Mouse (Mus musculus) cerebellum, adult 8-10 months (tissue): Measurements from ENCODE around the gene Zfp462.
"Not testable (repeated sequence)": the region's sequence is repeated elsewhere in the genome, so short reads cannot be mapped to it uniquely, and the experiment has no call there.

ENCODE experiments used
- DNase-seq: peaks from one replicate; pipeline ENCODE4 v3.0.0; 2022

Zfp462 gene

DNA sequence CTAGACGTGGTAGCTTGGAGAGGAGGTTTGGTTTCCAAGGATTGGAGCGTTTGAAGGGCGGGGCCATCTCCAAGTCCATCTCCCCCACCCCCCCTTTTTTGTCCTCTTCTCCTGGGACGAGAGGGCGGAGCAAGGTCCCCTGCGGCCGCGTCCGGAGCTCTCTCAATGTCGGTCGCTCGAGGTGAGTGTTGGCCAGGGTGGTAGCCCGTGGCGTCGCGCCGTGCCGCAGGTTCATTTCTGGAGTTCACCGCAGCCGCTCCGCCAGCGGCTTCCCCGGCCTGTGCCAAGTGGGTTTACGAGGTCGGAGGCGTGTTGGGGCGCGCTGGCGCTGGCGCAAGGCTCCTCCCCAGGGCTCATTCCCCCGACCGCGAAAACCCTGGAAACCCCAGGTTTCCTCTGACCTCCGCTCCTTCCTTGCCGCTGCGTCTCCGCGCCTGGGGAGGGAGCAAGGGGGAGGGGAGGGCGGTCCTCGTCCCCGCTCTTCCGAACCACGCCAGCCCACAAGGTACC lies at the start of gene Zfp462:
TSS of gene Zfp462 (plus strand) at position 128 of the 510 bp plus-strand sequence.
- DNase-seq, result peak; percentile 11

DNA sequence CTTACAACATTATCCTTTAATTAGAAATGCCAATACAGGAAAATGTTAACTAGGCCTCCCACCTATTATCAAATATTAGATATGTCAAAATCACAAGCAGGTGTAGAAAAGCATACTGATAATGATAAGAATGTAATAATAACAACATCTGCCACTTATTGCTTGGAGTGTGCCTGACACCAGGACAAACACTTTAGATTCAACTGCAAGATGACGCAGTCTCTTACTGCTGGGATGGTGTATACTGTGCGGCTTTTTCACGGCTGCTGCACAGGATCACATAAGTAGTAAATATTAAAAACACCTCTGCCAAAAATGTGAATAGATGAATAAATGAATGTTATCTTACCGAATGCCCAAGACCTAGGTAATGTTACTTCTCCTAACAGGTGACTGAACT lies 48.8 kb upstream of the Zfp462 start:
- DNase-seq, result no peak

DNA sequence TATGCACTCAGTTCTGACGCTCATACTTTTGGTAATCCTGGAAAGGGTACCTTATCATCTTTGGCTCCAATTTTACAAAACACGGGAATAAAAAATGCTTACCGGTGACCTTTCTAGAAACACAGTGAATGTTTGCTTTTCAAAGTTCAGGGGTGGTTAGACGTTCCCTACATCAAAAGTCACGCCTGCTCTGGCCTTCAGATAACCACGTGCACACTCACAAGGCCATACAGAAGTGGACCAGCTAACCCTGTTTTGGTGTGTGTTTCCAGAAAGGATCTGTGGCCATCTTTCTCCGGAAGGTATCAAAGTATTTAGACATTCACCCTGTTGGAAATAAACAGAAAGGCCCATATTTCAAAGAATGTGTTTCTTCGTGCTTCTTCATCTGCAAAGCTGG lies 40.2 kb upstream of the Zfp462 start:
- no peak for DNase-seq

DNA sequence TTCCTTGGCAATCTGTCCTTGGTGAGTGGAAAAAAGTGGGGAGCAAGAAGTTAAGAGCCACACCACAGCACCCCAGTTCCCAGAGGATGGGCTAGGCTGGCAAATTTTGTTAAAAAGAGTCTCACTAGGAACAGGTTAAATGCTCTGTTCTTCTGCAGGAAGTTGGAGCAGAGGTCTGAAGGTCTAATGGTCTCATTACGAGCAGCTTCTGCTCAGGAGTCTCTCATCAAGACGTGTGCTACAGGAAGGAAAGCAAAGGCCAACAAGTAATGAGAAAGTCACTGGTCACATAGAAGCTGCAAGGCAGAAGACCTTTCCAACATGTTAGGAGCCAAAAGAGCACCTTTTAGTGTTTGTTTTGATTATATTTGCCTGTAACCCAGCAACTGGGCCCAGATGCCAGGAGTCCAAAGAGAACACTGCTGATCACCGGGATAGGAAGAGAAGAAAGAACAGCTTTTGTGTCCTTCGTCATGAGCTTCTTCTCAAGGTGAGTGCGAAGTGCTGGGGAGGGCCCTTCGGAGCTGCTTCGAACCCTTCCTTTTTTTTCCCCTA lies 39.4 kb upstream of the Zfp462 start:
- no peak for DNase-seq

DNA sequence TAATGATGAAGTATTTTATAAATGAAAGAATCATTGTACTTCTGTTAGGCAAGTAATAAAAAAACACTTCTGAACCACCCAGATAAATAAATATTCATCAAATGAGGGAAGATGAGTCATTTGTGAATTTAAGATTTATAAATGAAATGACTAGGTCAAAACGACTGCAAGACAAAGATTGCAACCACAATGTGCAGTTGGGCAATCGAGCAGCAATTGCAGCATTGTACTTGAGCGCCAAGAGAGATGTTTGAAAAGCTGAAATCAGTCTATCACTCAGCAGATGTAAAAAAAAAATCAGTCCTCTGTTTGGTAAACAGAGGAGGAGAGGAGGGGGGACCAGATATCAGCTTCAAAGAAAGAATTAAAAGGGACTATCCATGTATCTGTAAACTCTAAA lies 34.5 kb upstream of the Zfp462 start:
- no peak for DNase-seq

DNA sequence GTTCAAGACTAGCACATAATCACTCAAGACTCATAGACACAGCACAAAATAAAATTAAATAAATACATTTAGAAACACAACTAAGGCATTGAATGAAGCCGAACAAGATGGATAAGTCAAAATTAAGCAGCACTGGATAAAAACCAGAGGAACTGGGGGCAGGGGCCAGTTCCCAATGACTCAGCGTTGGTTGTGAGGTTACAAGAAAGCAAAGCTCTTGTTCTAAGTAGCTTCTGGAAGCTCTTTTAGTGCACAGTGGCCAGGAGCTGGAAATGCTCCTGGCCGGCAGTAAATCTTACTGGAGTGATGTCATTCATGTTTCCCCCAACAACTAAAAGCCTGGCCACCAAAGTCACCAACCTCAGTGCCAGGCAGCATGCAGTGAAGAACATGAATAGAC lies 26.6 kb upstream of the Zfp462 start:
- DNase-seq, result no peak

DNA sequence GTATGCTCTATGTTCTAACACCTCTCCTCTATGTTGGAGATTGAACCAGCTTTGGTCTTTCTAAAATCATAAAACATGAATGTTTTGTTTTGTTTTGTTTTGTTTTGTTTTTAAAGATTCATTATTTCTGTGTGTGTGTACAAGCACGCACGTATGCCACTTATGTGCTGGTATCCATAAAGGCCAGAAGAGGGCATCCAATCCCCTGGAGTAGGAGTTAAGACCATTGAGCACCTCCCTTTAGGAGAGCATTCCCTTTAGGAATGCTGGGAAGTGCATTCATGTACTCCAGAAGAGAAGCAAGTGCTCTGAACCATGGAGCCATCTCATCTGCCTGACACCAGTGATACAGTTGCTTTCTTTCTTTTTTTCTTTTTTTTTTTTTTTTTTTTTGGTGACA lies 21.5 kb upstream of the Zfp462 start:
- no peak for DNase-seq

DNA sequence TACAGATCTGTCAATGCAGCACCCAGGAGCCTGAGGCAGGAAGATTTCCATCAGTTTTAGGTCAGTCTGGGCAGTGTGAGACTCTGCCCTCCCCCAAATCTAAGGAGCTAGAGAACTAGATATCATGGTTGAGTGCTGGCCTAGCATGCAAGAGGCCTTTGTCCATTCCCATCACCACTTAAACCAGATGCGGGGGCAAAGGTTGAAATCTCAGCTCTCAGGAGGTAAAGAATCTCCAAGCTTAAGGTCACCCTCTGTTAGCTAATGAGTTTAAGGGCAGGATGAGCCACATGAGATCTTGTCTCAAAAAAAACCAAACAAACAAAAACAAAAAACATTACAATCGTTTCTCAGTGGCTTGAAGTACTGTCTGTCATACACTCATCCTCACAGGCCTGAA lies 20.5 kb upstream of the Zfp462 start:
- no peak for DNase-seq

DNA sequence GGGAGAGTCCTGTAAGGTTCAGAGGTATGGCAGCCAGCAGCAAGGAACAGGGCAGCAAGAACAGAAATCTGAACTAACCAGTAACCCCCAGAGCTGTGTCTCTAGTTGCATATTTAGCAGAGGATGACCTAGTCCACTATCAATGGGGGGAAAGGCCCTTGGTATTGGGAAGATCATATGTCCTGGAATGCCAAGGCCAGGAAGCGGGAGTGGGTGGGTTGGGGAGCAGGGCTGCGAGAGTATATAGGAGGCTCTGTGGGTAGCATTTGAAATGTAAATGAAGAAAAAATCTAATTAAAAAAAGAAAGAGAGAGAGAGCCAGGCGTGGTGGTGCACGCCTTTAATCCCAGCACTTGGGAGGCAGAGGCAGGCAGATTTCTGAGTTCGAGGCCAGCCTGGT lies 18.4 kb upstream of the Zfp462 start:
- DNase-seq, result not testable (repeated sequence)

DNA sequence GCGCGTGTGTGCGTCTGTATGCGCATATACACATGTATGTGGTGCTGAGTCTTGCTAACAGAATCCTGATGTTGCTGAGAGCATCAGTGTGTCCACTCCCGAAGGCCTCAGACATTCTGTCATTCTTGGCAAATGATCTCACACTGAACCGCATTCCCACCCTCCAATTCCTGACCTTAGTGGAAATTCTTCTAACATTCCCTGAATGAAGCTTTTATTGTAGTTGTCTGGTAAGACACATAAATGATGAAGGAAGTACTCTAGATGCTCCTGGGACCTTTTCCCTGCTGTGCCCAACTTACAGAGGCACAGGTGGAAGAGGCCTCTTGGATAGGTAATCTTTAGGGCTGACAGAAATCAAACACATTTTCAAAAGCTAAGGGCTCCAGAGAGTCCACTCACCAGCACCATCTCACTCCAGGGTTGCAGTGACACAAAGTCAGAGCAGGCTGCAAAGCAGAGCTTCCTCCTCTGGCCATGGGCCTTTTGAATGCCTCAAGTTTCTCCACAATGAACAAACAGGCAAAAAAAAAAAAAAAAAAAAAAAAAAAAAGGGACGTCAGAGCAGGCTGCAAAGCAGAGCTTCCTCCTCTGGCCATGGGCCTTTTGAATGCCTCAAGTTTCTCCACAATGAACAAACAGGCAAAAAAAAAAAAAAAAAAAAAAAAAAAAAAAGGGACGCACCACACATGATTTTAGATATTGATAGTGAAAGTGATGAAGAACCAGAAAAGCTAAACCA lies 17.4 kb upstream of the Zfp462 start:
- DNase-seq, result not testable (repeated sequence)

DNA sequence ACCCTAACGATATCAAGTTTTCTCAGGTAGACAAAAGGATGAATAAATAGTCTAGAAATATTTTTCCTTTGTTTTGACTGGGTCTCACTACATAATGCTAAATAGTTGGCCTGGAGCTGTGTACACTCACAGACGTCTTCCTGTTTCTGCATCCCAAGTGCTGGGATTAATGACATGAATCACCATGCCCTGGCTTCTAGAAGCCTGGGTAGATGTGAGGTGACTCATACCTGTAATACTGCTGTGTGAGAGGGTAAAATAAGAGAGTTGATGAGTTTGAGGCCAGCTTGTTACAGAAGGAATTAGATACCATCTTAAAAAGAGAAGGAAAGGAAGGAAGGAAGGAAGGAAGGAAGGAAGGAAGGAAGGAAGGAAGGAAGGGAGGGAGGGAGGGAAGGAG lies 15.2 kb upstream of the Zfp462 start:
- DNase-seq, result no peak

DNA sequence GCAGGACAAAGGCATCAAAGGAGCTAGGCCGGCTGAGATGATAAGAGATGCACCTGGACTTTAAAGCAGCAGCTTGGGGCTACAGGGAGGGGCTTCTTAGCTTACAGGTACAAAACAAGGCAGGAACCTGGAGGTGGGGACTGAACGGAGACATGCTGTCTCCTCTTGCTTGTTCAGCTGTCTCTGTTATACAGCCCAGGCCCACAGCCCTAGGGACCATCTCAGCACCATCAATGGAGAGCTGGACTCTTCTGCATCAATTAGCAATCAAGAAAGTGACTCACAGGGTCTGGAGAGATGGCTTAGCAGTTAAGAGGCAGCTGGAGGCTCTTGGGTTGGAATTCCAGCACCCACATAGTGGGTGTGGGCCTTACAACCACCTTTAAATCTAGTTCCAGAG lies 12.2 kb upstream of the Zfp462 start:
- no peak for DNase-seq

DNA sequence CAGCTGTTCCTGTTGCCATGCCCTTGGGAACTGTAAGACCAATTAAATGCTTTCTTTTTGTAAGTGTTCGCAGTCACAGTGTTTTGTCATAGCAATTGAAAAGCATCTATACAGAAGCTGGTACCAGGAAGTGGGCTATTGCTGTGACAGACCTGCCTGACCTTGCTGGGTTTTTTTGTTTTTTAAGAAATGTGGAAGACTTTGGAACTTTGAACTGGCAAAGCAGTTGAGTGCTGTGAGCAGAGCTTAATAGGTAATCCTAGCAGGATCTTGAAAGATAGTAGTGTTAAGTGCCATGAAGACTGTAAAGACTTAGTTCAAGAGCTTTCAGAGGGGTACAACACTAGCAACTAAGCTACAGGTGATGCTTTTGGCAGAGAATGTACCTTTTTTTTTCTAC lies 7.7 kb upstream of the Zfp462 start:
- DNase-seq, result no peak

DNA sequence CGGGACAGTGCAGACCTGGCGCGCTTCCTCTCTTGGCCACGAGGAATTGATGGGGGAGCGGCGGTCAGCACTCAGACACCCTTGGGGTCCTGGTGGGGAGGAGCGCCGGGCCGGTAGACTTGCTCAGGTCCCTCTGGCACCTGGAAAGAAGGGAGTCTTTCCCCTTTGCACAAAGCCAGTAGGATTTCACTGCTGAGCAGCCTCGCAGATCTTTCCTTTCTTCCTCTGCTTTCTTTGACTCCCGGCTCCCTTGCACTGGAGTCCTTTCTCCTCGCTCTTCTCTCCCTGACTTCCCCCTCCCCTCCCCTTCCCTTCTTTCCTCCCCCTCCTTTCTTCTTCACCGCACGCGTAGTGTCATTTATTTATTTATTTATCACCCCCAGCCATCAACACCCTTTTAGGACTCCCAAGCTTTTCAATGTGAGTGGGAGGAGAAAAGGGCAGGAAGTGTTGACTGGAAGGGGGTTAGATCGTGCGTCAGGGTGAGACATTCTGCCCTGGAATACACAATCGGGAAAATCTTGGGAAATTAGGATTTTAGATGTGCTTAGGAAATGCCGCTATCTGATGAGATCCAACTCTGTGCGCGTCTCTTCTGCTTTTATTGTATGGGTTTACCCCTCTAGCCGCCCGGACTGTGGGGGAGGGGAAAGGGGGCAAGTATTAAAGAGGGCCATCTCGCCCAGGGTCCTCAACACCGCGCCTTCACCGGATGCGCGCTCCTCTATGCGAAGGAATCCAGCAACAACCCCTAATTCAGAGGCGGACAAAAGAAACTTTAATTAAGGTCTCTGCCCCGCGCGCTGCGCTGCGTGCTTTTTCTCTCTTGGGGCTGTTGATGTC lies 976 bp downstream of the Zfp462 start:
- DNase-seq, result no peak

DNA sequence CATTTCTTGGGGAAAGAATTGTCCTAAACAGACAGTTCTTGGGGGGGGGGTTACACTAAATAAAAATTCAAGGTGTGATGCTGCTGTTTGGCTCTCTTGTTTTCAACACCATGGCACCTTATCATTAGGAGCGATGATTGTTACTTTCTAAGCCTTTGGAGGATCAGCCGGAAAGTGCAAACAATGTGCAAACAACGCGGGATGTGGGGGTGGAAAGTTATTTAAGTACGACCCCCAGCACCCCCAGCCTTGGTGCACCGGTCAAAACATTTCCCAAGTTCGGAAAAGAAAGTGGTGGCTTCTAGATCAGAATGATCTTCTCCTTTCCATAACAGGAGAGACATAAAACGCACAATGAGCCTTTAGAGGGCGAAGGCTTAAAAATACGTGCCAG lies 1.8 kb downstream of the Zfp462 start:
- no peak for DNase-seq

DNA sequence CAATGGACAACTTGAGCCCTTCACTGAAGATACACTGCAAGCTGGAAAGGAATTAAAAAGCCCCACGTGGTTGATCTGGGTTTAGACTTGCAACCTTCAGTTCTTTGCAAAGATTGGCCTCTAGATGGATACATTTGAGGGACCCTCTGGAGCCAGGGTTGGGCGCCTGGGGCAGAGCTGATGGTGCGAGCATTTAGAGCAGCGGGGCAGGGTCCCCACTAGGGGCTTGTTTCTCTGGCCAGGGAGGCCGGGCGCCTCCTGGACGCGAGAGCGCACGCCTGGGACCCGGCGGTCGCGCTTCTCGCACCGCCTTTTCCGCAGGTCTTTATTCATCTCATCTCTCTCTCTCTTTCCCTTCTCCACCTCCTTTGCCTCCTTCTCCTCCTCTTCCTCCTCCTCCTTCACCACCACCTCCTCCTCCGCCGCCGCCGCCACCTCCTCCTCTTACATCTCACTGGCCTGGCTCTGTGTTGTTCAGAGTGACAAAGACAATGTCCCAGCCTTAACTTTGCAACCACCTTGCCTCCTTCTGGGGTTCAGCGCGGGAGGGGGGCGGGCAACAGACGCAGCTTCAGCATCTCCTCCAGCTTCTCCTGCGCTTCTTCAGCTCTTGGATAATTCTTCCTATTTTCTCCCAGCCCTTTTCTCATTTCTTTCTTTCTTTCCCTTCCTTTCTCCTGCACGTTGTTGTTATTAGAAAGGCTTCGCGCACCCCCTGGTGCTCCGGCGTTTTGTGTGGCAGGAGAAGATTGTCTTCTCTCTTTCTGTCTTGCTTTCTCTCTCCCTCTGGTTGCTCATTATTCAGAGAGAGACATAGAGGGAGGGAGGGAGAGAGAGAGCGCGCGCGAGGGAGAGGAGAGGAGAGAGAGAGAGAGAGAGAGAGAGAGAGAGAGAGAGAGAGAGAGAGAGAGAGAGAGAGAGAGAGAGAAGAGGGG lies 2.5 kb downstream of the Zfp462 start:
- DNase-seq, result peak; percentile 12

DNA sequence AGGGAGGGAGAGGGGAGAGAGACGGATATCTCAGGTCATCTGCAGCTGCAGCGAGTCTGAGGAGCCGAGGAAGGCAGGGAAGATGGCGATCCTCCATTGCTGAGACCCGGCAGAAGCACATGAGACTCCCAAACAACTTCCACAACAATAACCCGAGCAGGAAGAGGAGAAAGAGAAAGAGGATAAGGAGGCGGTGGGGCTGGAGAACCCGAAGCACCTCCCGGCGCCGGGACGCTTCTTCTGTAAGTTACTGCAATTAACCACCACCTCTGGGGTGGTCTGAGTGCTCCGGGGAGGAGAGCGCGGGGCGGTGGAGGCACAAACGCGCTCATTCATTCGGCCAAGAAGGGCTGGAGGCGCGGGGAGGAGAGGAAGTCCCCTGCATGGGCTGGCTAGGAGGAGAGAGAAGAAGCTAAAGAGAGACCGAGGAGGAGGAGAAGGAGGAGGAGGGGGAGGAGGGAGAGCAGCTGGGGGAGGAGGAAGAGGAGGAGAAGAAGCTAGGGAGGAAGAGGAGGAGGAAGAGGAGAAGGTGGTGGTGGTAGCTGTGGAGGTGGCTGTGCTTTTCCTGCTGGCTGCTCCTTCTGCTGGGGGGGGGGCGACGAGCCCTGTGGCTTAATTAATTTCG lies 3.3 kb downstream of the Zfp462 start:
- peak; percentile 34 for DNase-seq

DNA sequence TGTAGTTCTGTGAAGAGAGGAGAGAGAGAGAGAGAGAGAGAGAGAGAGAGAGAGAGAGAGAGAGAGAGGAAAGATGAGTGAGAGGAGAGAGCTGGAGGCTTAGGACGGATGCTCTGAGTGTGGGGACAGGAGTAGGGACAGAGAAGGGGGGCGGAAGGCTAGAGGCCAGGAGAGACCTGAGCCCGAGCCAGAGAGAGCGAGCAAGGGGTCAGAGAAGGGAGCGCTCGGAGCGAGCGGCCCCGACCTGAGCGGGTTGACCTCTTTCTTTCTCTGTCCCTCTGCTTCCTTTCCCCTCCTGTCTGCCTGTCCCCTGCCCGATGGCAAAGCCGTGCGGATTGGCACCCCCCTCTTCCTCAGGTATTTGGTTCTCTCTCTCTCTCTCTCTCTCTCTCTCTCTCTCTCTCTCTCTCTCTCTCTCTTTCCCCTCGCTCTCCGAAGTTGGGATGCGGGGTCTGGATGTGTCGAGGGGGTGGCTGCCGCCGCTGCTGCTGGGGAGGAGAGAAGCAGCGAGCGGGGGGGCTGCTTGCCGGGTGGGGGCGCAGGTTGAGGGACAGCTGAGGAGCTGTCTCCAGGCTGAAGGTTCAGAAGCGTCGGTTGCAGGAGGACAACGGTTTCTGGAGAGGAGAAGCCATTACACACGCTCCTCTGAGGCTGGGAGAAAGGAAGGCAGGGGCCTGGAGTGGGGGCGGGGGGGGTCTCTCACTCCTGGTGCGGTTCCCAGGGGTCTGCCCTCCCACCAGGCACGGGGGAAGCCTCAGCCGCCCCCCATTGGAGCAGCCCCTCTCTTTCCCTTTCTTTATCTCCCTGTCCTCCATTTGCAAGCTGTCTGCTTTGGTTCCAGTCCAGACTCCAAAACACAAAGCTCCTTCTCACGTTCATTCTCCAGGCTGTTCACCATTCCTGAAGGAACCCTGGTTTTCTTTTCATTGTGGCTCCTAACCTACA lies 4.0 kb downstream of the Zfp462 start:
- DNase-seq, result peak; percentile 32

DNA sequence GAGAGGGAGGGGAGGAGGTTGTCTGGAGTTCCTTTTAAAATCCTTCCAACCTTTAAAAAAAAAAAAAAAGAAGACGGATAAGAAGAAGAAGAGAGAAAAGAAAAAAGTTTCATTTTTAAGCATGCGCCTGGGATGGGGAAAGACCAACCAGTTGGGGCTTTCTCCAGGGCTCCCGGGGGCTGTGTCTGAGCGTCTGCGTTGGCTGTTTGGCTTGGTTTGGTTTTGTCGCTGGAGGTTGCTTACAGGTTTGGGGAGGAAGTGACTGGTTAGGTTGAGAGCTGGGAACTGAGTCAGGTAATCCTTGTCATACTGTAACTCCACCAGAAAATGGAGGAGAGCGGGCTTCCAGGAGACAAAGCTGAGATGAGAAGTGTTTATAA lies 4.7 kb downstream of the Zfp462 start:
- no peak for DNase-seq

DNA sequence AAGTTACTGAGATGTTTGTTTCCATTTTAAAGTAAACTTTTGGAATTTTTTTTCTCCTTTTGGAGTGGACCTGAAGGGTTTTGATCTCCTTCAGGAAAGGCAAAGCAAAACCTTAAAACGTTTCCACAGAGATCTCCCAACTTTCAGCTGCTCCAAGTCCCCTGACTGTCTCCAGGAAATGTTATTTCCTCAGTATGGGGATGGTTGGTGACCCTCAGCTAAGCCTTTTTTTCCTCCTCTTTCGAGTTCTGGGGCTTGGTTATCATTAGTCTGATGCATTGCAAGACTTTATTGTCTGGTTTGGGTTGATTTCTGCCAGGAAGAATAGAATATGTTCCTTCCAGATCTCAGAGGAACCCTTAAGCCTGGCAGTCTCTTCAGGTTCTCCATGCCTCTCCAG lies 5.3 kb downstream of the Zfp462 start:
- no peak for DNase-seq

DNA sequence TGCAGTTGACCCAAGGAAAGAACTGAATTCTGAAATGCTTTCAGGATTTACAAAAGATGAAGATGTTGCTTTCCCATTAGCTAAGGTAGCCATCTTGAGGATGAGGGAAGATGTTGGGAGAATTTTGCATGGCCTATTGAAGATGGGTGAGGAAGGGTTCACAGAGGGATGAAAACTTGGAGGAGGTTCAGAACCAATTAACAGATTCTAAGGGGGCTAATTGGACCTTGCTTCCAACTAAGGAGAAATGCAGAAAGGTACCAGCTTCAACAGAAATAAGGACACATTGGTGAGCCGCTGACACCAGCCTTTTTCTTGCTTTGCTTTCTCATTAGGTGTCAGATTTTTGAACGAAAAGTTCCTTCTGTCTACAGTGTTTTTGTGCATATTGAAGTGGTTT lies 6.0 kb downstream of the Zfp462 start:
- DNase-seq, result no peak
